Mouse (Mus musculus) liver, postnatal 0 days (tissue): ENCODE measurements at regions not wholly inside any gene's neighbourhood (a gene's known extent, or its start where the extent isn't known, plus 50 kb on each side); places are given as distances from the start of the nearest gene placed in this dataset.
"Not testable (repeated sequence)": the region's sequence is repeated elsewhere in the genome, so short reads cannot be mapped to it uniquely, and the experiment has no call there.

Source experiments
- CTCF ChIP-seq: sonication (generic); IDR thresholded peaks from 2 replicates; pipeline ENCODE4 v1.5.1; 2016; ENCODE audit warnings: antibody characterized with exemption, low read depth
- EP300 ChIP-seq: IDR thresholded peaks from 2 replicates; pipeline ENCODE4 v1.6.1; 2016; ENCODE audit warnings: antibody characterized with exemption, low read depth, mild to moderate bottlenecking

DNA sequence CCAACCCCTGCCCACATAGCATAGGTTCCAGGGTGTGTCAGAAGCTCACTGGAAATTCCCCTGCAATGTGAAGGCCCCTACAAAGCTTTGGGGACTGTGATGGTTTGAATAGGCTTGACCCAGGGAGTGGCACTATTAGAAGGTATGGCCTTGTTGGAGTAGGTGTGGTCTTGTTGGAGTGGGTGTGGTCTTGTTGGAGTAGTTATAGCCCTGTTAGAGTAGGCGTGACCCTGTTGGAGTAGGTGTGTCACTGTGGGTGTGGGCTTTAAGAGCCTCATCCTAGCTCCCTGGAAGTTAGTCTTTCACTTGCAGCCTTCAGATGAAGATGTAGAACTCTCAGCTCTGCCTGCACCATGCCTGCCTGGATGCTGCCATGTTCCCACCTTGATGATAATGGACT lies 64.9 kb upstream of the Slc28a3 start:
- not testable (repeated sequence) for TF ChIP-seq CTCF, EP300
